Mouse (Mus musculus): Measurements from ENCODE around the gene Asphd2.

The Asphd2 gene

DNA sequence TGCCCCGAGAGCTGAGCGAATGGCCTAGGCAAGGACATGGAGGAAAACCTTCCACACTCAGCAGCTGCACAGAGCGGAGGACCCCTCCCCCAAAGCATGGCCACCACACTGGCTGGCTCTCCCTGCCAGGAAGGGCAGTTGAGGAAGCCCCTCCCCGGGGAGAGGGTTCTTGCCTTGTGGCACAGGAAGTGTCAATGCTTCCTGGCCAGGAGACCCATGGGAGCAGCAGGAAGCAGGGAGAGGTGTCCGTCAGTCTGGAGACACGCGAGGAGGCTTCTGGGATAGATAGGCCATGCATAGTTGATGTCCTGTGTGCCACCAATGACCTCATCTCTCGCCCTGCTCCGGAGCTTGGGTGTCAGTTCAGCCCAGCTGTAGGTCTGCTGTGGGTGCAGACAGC is 38.3 kb downstream of the Asphd2 start:
- no peak for DNase-seq (ENCODE audit: extremely low spot score, low read depth, low spot score)

DNA sequence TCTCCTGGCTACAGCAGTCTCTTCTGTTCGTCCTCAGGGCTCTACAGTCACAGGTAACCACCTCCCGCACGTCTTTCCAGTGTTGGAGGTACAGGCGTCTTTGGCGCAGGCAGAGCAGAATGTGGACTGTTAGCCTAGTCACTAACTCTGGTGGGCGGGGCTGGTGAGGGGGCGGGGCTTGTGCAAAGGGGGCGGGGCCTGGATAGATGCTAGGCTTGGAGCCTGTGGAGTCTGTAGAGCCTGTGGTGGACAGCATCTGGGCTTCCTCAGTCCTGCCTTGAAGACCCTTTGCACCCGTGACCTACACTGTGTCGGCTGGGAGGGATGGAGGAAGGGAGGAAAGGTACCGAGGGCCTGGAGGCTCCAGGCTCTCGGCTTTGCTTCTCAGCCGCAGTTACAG is 38.8 kb downstream of the Asphd2 start, which contains the start of gene Gm6583:
TSS of gene Gm6583 (minus strand) at position 124 of the 400 bp plus-strand sequence.
- no peak for DNase-seq (ENCODE audit: extremely low spot score, low read depth, low spot score)

DNA sequence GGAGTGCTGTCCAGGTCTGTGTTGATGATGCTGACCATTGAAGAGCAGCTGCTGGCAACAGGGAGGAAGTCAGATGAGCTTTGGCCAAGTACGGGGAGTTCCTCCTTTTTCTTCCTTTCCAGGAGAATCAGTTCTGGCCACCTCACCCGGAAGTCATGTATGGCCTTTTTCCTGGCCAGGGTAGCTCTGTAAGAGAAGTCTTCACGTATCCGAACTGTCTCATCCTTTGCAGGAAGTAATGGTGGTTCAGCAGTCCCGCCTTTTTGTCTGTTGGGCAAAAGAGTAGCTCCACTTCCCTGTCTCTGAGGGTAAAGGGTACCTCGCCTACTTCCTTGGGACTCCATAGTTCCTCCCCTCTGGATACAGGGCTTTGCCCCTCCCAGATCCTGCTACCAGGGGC is 39.2 kb downstream of the Asphd2 start:
- no peak for DNase-seq (ENCODE audit: extremely low spot score, low read depth, low spot score)

DNA sequence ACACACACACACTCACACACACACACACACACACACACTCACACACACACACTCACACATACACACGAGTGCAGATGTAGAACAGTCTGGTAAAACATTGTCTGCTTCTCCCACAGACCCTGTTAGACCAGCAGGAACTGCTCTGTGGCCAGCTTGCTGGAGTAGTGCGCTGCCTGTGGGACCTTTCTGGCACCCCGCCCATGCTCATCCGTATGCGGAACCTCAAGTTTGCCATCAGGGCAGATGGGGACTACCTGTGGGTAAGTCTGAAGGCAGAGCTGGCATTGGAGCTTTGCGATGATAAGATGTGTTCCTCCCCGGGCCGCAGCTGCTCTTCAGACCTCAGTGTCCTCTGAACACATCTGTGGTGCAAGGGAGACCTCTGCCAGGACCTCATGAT is 45.5 kb downstream of the Asphd2 start:
- no peak for DNase-seq (ENCODE audit: extremely low spot score, low read depth, low spot score)

DNA sequence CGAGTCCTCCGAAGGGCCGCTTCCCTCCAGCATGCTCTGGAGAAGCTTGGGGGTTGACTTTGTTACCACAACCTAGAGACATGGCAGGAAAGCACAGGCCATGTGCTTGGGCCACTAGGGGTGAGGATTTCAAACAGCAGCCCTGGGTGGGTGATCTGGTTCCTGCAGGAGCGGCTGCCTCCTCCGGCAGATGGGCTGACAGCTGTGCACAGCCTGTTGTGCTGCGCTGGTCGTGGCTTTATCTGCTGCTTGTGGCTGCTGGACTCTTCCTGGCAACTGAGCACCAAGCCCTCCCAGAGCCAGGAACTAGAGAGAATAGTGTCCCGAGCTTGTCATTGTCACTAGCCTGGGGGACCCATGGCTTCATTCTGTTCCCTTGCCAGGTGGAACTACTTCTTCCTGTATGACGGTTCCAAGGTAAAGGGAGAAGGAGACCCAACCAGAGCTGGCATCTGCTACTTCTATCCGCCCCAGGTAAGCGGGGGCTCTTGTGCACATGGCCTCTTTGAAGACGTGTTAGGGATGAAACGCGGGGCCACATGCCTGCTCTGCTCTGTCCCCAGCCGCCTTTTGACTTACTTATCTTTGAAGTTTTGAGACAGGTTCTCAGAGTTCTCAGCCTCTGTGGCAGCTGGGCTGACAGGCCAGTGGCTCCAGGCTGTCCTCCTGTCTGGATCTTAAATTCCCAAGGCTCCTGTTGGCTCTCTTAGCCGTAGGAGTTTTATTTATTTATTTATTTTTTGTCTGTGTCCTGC is 48.3 kb downstream of the Asphd2 start:
- DNase-seq (ENCODE audit: extremely low spot score, low read depth, low spot score): no peak

DNA sequence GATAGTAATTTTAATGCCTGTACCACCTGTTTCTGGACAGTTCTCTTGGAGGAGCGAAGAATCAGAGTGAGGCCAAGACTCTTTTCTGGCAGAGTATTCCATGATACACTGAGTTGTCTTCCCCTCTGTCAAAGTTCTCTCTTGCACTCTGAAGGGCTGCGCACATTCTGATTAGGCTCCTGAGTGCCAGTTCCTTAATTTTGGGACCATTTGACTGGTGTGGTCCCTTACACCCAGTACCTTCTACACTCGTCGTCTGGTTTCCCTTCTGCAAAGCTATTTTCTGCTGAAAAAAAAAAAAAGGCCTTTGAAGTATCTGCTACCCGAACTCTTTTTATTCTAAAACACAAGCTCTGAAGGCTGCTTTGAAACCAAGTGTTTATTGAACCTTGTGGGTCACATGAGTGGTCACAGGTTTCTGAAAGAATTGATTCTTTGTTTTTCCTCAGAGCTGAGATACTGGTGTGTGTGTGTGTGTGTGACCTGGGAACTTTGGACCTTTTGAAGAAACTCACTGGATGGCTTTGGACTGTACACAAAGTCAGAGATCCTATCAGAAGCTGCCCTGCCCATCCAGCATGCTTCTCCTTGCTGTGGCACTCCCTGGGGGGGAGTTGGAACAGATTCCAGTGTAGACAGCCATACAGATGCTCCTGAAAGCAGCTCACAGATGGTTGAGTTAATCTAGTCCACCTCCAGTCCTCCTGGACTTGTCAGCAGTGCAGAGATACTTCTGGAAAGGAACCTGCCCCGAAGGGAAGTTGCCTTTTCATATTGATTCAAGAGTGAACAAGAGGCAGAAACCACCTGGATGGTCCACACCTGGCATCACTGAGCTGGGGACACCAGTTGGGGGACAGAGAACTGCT is 50.3 kb downstream of the Asphd2 start:
- DNase-seq (ENCODE audit: extremely low spot score, low read depth, low spot score): no peak

DNA sequence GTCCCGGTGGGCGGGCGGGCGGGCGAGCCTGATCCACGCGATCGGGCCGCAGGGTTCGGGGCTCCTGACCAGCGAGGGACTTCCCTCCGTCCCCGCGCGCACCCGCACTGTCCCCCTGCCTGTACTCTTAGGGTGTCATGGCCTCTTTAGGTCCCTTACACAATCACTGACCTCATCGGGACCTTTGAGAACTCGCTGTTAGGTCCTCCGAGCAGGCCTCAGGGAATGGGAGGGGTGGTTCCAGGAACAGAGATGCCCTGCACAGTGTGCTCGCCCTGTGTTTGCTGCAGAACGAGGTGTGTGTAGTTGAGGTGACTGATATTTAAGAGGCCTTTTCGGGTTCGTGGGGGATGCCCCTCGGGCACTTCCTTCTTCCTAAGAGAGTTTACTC is 51.5 kb downstream of the Asphd2 start:
- DNase-seq (ENCODE audit: extremely low spot score, low read depth, low spot score): no peak

DNA sequence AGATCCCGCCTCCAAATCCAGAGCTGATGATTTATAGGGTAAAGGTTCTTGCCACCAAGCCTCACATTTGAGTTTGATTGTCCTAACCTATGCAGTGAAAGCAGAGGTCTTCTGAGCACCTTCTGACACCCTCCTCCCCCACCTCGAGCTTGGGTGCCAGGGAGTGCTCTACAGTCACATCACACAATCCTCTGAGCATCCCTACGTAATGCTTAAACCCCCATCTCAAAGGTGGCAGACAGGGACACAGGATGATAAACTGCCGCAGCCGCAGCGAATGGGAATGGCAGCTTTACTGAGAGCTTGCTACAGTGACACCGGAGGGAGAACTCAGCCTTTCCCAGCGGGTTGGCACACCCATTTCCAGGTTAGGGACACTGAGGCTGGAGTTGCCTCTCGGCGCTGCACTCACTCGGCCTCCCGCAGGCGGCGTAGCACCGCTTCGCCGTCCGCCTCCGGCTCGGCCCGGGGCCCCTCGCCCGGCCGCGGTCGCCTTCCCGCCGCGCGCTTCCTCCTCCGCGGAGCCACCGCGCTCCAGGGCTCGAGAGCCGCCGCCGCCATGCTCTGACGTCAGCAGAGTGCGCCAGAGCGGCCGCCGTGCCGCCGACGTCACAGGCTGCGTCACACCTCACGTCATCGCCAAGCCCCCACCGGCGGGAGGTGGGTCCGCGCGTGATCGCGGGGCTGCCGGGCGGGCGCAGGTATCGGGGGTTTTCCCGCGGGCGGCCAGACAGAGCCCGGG is 52.0 kb downstream of the Asphd2 start, which contains the start of the genes Srrd and Hps4:
TSS of gene Srrd (minus strand) at position 578 of the 742 bp plus-strand sequence.
TSS of gene Hps4 (plus strand) at position 621 of the 742 bp plus-strand sequence.
- no peak for DNase-seq (ENCODE audit: extremely low spot score, low read depth, low spot score)

DNA sequence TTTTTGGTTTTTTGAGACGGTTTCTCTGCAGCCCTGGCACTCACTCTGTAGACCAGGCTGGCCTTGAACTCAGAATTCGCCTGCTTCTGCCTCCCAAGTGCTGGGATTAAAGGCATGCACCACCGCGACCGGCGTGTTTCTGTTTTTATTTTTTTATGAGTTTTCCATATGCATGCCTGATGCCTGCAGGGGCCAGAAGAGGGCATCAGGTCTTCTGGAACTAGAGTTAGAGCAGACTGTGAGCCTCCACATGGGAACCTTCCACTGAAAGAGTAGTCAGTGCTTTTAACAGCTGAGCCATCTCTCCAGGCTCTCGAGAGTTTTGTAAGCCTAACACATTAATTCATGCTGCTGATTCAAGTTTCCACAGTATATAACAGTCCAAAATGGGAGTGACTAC is 55.5 kb downstream of the Asphd2 start:
- no peak for DNase-seq (ENCODE audit: extremely low spot score, low read depth, low spot score)

DNA sequence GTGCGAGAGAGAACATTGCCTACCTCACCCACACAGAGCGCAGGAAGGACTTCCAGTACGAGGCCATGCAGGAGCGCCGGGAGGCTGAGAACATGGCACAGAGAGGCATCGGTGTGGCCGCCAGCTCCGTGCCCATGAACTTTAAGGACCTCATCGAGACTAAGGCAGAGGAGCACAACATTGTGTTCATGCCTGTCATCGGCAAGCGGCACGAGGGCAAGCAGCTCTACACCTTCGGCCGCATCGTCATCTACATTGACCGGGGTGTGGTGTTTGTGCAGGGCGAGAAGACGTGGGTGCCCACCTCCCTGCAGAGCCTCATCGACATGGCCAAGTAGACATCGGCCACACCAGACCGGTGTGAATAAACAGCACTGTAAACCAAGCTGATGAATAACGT is 57.7 kb downstream of the Asphd2 start:
- no peak for DNase-seq (ENCODE audit: extremely low spot score, low read depth, low spot score)

DNA sequence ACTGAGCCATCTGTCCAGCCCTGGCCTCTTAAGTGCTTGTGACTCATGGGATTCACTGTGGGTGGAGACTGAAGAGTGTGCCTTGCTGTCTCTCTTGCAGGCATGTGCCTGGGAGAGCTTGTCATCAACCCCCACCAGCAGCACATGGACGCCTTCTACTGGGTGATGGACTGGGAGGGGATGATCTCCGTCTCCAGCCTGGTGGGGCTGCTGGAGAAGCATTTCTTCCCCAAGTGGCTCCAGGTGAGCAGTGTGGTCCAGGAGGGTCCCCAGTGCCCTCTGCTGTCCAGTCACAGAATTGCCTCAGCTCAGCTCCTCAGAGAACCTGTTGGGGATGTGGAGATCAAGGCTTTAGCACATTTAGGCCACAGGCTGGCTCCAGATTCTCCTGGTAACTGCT is 59.2 kb downstream of the Asphd2 start:
- DNase-seq (ENCODE audit: extremely low spot score, low read depth, low spot score): no peak

All from hindlimb bud, embryonic 11.5 days (tissue).